Mouse (Mus musculus) hematopoietic stem cell, adult 5-6 weeks (primary cell): Measurements from ENCODE around the gene Rab10. TPM values are rescaled to one million over a fixed set of nuclear protein-coding genes. Genes with fewer than 3 reads are reported as not detected.

Source experiments
- ATAC-seq, 2 experiments: fragments of 125-278 bp in 1 of 2; replicated peaks in 1 of 2; 2 replicates each; pipeline ENCODE4 v1.8.0; 2016 to 2017; ENCODE audit warnings: inconsistent platforms in 2 of 2, mild to moderate bottlenecking in 2 of 2, moderate number of reproducible peaks in 2 of 2, low read depth in 1 of 2, moderate TSS enrichment in 1 of 2; ENCODE audit not compliant: low FRiP score in 2 of 2, poor library complexity in 2 of 2, severe bottlenecking in 2 of 2, insufficient read depth in 1 of 2, low TSS enrichment in 1 of 2
- total RNA-seq: library from RNA; stranded (forward); fragments of 172-1452, 232-1000 nt; gene quantifications from 2 replicates; pipeline ENCODE4 v1.2.3, GENCODE M21; 2017

Rab10 gene
- total RNA-seq = 149 and 188 TPM in 2 replicates

DNA sequence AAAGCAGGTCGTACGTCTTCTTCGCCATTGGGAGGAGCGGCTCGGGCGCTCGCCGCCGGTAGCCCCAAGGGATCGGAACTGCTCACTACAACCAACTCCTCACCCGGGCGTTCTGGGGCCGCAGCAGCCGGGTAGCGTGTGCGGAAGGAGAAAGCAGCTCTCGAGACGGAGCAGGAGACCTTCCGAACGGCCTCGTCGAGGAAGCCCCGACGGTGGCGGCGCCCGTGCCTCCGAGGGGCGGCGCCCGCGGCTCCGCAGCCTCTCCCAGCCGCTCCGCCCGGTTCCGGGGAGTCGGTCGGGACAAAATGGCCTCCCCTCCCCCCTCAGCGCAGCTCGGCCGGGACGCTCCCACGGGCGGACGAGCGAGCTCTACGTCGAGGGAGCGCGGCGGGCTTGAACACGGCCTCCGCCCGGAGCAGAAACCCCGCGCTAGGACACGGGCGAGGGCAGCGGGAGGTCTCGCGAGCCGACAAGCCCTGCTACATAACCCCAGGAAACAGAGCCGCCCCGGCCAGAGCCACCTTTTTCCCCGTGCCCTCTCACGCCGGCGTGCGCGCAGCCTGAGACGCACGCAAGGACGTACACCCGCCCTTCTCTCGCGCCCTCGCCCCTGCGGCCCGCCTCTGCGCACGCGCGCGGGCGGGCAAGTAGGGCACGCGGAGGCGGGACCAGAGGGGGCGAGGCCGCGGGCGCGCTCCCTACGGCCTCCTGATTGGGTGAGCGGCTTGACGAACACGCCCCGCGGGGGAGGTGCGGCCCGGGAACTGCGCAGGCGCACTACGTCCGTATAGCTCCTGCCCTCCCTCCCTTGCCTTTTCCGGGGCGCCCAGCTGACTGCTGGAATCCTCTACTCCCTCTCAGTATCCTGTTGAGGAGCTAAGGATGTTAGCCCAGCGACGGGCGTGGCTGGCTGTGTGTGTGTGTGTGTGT lies at the start of gene Rab10:
TSS of gene Rab10 (minus strand) at position 579 of the 930 bp plus-strand sequence.
- ATAC-seq = peak; percentile 80 to 87

DNA sequence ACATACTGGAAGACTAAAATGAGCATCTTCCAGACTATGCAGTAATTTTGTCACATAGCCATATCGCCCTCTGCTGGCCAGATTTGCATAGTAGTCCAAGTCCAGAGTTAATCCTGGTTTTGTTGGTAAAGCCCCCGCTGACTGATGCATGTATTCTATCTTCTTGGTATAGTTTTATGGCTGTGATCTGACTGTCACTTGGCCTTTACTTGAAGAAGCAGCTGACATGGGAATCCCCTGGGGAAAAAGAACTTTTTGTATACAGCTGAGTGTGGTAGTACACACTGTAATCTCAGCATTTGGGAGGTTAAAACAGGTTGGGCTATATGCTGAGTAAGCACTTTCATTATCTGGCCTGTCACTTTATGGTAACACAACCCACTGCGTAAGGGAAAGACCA lies 49.5 kb upstream of the Rab10 start:
- ATAC-seq = peak; percentile 77 to 78

DNA sequence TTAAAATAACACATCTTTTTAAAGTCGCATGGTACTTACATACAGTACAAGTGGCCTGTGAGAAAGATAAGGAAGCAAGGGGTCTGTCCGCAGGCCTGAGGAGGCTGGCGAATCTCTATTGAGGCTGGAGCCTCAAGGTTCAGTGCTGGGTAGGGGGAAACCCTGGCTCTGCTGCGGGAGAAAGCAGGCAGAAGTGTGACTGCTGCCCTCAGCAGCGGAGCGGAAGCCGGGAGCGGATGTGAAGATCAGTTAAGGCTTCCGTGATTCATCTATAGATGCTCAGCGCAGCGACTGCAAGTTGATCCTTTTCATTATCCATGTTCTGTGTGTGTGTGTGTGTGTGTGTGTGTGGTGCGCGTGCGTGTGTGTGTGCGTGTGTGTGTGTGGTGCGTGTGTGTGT lies 47.1 kb upstream of the Rab10 start:
- ATAC-seq = peak; percentile 82 to 84; a peak in 3 of 4 replicates

- no peak for ATAC-seq
Measured at GRCm38 (mm10) chr12:3355068-3355467, 45.3 kb upstream of the Rab10 start.

GRCm38 (mm10) chr12:3352216-3352615 lies 42.4 kb upstream of the Rab10 start:
- ATAC-seq = no peak

DNA sequence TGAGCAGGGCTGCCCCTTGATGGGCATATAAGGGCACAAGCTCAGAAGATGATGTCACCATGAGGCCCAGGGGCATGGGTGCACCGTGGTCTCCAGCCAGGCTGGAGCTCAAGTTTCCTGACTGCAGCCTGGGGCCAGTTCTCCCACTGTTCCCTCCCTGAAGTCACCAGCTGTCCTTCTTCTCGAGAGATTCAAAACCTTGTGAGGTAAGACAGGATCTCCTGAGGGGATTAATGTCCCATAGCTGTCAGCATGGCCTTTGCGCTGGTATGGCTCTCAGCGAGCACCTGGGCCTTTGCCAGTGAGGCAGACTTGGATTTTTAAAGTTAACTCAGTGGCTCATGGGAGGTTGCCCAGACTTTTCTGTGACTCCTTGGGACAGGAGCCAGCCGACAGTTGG lies 40.4 kb upstream of the Rab10 start:
- ATAC-seq = no peak

GRCm38 (mm10) chr12:3349387-3349786 lies 39.6 kb upstream of the Rab10 start:
- ATAC-seq = peak; percentile 56 to 62

DNA sequence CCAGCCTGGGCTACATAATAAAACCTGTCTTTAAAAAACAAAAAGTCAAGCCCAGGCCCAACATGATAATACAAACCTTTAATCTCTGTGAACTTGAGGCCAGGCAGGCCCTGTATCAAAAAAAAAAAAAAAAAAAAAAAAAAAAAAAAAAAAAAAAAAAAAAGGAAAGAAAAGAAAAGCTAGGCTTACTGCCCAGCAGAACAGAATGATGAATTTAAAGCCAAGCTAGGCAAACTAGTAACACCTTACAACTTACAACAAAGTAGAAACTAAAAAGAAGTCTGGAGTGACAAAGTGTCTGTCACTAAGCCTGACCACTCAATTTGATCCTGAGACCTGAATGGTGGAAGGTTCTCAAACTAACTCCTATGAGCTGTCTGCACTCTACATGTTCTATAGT lies 37.9 kb upstream of the Rab10 start:
- no peak for ATAC-seq

GRCm38 (mm10) chr12:3345038-3345437 lies 35.3 kb upstream of the Rab10 start:
- no peak for ATAC-seq

DNA sequence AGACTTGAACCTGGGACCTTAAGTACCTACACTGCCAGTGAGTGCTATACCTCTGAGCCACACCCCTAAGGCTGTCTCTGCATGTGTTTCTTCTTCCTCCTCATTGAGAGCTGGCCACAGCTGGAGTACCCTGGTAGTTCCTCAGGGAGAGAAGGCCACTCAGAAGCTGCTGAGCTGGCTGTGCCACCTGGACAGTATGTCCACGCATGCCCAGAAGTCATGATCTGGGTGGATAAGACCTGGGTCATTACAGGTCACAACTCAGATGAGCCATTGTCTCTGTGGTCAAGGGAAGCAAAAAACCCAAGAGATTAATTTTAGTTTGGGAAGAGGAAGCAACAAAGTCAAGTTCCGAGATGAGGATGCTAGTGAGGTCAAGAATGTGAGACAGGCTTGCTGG lies 34.4 kb upstream of the Rab10 start:
- ATAC-seq = no peak

DNA sequence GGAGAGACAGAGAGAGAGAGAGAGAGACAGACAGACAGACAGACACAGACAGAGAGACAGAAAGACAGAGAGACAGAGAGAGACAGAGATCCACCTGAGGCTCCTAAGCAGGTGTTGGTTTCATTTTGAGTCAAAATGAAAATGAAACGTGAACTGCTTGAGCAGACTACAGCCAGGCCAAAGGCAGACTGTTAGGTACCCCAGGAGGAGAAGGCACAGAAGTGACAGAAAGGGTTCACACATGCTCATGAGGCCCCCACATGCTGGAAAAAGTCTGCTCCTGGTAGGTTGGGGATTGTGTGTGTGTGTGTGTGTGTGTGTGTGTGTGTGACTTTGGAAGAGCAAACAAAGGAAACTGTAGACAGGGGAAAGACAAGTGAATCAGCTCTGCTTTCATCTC lies 29.2 kb upstream of the Rab10 start:
- ATAC-seq = no peak

- no peak for ATAC-seq
Measured at GRCm38 (mm10) chr12:3329677-3330076, 19.9 kb upstream of the Rab10 start.

DNA sequence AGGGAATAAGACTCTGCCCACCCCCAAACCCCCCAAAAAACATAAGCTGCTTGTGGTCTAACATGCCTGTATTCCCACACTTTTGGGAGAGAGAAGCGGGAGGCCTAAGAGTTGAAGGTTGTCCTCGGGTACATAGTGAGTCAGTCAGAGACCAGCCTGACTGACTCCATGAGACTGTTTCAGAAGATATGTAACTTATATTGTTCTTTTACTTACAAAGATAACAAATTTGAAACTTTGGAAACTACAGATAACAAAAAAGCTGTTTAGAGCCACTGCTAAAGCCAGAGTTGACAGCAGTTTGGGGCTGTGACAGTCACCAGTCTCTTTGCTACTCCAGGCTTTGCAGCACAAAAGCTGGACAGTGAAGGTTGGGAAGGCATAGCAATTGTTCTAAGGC lies 15.5 kb upstream of the Rab10 start:
- ATAC-seq = no peak

GRCm38 (mm10) chr12:3323241-3323640 lies 13.5 kb upstream of the Rab10 start:
- ATAC-seq = no peak

DNA sequence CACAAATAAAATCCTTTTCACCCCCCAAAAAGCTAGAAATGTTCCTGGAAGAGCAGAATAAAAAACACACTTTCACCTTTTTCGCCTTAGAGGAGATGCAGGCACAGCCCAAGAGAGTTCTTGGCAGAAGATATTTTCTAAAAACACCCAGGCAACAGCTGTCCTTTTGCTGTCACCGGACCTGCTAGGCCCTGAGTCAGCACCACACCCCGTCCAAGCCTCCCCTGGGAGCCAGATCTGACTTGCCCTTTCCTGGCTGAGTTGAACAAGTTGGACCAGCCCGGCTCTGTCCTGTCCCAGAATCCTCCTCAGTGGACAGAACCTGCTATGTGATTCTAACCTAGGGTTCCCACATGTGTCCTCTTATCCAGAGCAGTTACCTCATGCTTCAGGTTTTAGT lies 9.6 kb upstream of the Rab10 start:
- no peak for ATAC-seq

GRCm38 (mm10) chr12:3316937-3317336 lies 7.2 kb upstream of the Rab10 start:
- no peak for ATAC-seq

- ATAC-seq = no peak
Measured at GRCm38 (mm10) chr12:3316083-3316482, 6.3 kb upstream of the Rab10 start.

GRCm38 (mm10) chr12:3312886-3313285 lies 3.1 kb upstream of the Rab10 start:
- no peak for ATAC-seq

DNA sequence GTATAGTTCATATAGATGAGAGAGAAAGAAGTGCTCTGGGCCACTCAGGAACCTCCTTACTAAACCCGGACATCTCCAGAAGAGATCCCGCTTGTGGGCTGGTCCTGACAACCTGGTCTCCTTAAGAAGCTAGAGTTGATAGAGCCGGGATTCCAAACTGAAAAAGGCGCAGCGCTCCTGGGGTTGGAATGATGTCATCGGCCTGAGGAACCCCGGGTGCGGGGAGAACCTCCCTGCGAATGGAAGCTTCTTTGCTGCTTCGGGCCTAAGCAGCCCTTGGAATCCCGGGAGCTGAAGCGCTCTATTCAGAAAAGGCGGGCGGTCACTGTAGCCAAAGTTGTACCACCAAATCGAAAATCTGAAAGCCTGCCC lies 538 bp upstream of the Rab10 start:
- no peak for ATAC-seq
